Mouse (Mus musculus) lung, embryonic 15.5 days (tissue): ENCODE measurements around the gene Gna14. TPM values are rescaled to one million over a fixed set of nuclear protein-coding genes. Genes with fewer than 3 reads are reported as not detected.

Experiments
- ATAC-seq: fragments of 200-750 bp; cut with Nextera tagmentation; 2 replicates; pipeline ENCODE4 v1.8.0; 2017; ENCODE audit warnings: moderate number of reproducible peaks, borderline replicate concordance; ENCODE audit not compliant: low FRiP score, low TSS enrichment; ENCODE audit errors: extremely low read depth
- H3K27ac ChIP-seq: fragments of 300-500 bp; sonication (generic); 2 replicates; pipeline ENCODE4 v1.5.1; 2015; ENCODE audit warnings: moderate library complexity, mild to moderate bottlenecking, inconsistent platforms
- H3K27me3 ChIP-seq: fragments of 300-500 bp; sonication (generic); 2 replicates; pipeline ENCODE4 v1.6.1; 2015; ENCODE audit warnings: inconsistent platforms
- H3K36me3 ChIP-seq: fragments of 300-500 bp; sonication (generic); 2 replicates; pipeline ENCODE4 v1.6.1; 2015; ENCODE audit warnings: inconsistent platforms
- H3K4me1 ChIP-seq: fragments of 300-500 bp; sonication (generic); 2 replicates; pipeline ENCODE4 v1.6.1; 2015; ENCODE audit warnings: inconsistent platforms
- H3K4me2 ChIP-seq: fragments of 300-500 bp; sonication (generic); 2 replicates; pipeline ENCODE4 v1.6.1; 2015; ENCODE audit warnings: inconsistent platforms, mild to moderate bottlenecking, moderate library complexity
- H3K4me3 ChIP-seq: fragments of 300-500 bp; sonication (generic); 2 replicates; pipeline ENCODE4 v1.5.1; 2015; ENCODE audit warnings: mild to moderate bottlenecking, inconsistent platforms
- H3K9ac ChIP-seq: fragments of 300-500 bp; sonication (generic); 2 replicates; pipeline ENCODE4 v1.6.1; 2015; ENCODE audit warnings: inconsistent platforms
- H3K9me3 ChIP-seq: fragments of 300-500 bp; sonication (generic); 2 replicates; pipeline ENCODE4 v1.6.1; 2016; ENCODE audit warnings: inconsistent platforms
- WGBS: fragments of 180-500 bp; shearing (Covaris S2); methylation state at CpG from one replicate; pipeline ENCODE4 v1.1.7; 2015; 5-methylcytosine and 5-hydroxymethylcytosine counted together
- polyA plus RNA-seq: library from polyadenylated mRNA; unstranded; fragments of >200 nt; fragmentation: Nextera tagmentation; extraction: Ambion mirVana; gene quantifications from 2 replicates; pipeline ENCODE4 v1.2.1, GENCODE M21; 2015

Gna14 gene
- polyA plus RNA-seq, 1 experiment from 2014 or later, result 12.4 TPM

GRCm38 (mm10) chr19:16484671-16485070, 49.1 kb downstream of the Gna14 start:
- Histone ChIP-seq H3K27me3 (no peaks in the 10 kb centered on the region), H3K9me3 (no peaks in the 10 kb centered on the region), H3K36me3 (no peaks in the 10 kb centered on the region), H3K4me2 (no peak overlapping the region), H3K27ac (no peak overlapping the region), H3K9ac (no peak overlapping the region), H3K4me1 (no peaks in the 10 kb centered on the region), H3K4me3 (no peak overlapping the region)
- 63% methylated on average over 5 of the region's 5 CpGs for WGBS
- no peak for ATAC-seq

DNA sequence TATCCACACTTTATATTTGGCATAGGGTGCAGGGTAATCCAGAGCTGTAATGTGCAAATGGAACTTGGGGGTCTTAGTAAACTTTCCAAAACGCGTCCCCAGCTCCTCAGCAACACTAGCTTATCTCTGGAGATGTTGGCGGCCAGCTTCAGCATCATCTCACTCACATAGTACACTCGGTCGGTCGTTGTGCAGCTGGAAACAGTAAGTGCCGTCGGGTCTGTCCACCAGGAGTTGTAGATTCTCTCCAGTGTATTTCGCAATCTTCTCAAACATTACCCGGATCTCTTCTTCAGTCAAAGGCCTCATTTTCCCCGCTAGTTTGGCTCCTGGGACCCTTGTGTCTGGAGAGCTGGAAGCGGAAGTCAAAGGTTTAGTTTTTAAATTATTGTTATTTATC, 55.2 kb downstream of the Gna14 start:
- 28% methylated on average over 12 of the region's 12 CpGs for WGBS
- no peaks in the 10 kb centered on the region for H3K27me3 ChIP-seq
- peaks cover 18% of the 10 kb centered on the region for H3K4me1 ChIP-seq
- peak overlapping the region; percentile 68 for H3K27ac ChIP-seq
- H3K4me2 ChIP-seq, result no peak overlapping the region
- H3K9ac ChIP-seq, result no peak overlapping the region
- peak; percentile 84 for ATAC-seq
- H3K9me3 ChIP-seq, result no peaks in the 10 kb centered on the region
- no peaks in the 10 kb centered on the region for H3K36me3 ChIP-seq
- H3K4me3 ChIP-seq, result no peak overlapping the region

- Histone ChIP-seq H3K4me3 (no peak overlapping the region), H3K9me3 (no peaks in the 10 kb centered on the region), H3K27me3 (no peaks in the 10 kb centered on the region), H3K9ac (no peak overlapping the region), H3K27ac (peak overlapping the region; percentile 68), H3K4me1 (peaks cover 22% of the 10 kb centered on the region), H3K4me2 (no peak overlapping the region), H3K36me3 (no peaks in the 10 kb centered on the region)
- 42% methylated on average over 7 of the region's 7 CpGs for WGBS
- ATAC-seq, result no peak
These were observed 55.9 kb downstream of the Gna14 start for GRCm38 (mm10) chr19:16491497-16491896.

GRCm38 (mm10) chr19:16492453-16492852, 56.9 kb downstream of the Gna14 start:
- H3K4me1 ChIP-seq, result peaks cover 22% of the 10 kb centered on the region
- no peaks in the 10 kb centered on the region for H3K9me3 ChIP-seq
- 69% methylated on average over 1 of the region's 1 CpGs for WGBS
- no peak overlapping the region for H3K4me3 ChIP-seq
- H3K27ac ChIP-seq, result no peak overlapping the region
- no peaks in the 10 kb centered on the region for H3K36me3 ChIP-seq
- no peak overlapping the region for H3K9ac ChIP-seq
- no peaks in the 10 kb centered on the region for H3K27me3 ChIP-seq
- ATAC-seq, result no peak
- H3K4me2 ChIP-seq, result no peak overlapping the region

- Histone ChIP-seq H3K4me3 (no peak overlapping the region), H3K4me2 (no peak overlapping the region), H3K9ac (no peak overlapping the region), H3K27me3 (no peaks in the 10 kb centered on the region), H3K9me3 (no peaks in the 10 kb centered on the region), H3K4me1 (peaks cover 31% of the 10 kb centered on the region), H3K27ac (no peak overlapping the region), H3K36me3 (no peaks in the 10 kb centered on the region)
- 86% methylated on average over 10 of the region's 10 CpGs for WGBS
- no peak for ATAC-seq
These were observed 59.4 kb downstream of the Gna14 start for GRCm38 (mm10) chr19:16494816-16495516.

DNA sequence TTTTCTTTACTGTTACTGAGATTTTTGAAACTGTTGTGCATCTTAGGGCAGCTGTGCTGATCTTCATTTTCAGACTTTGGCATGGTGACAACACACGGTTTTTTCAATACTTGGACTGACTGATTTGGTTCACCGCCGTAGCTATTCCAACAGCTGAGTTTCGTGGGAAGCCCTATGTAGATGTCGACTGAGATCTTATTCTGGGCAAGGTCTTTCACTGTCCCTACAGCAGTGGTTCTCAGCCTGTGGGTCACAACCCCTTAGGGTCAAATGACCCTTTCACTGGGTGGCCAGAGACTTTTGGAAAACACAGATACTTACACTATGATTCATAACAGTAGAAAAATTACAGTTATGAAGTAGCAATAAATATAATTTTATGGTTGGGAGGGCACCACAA, 60.5 kb downstream of the Gna14 start:
- Histone ChIP-seq H3K4me3 (no peak overlapping the region), H3K9ac (no peak overlapping the region), H3K27ac (no peak overlapping the region), H3K9me3 (no peaks in the 10 kb centered on the region), H3K27me3 (no peaks in the 10 kb centered on the region), H3K4me2 (no peak overlapping the region), H3K4me1 (peaks cover 30% of the 10 kb centered on the region), H3K36me3 (no peaks in the 10 kb centered on the region)
- ATAC-seq, result no peak
- 54% methylated on average over 5 of the region's 5 CpGs for WGBS

GRCm38 (mm10) chr19:16502054-16502453, 66.5 kb downstream of the Gna14 start:
- Histone ChIP-seq H3K27me3 (no peaks in the 10 kb centered on the region), H3K27ac (peak overlapping the region; percentile 75), H3K9ac (no peak overlapping the region), H3K4me3 (no peak overlapping the region), H3K36me3 (no peaks in the 10 kb centered on the region), H3K9me3 (no peaks in the 10 kb centered on the region), H3K4me1 (peaks cover 28% of the 10 kb centered on the region), H3K4me2 (no peak overlapping the region)
- WGBS, result 22% methylated on average over 5 of the region's 5 CpGs
- ATAC-seq, result peak; percentile 67; the same call in 1 of the 2 replicates

- Histone ChIP-seq H3K27ac (no peak overlapping the region), H3K4me2 (no peak overlapping the region), H3K27me3 (no peaks in the 10 kb centered on the region), H3K9ac (no peak overlapping the region), H3K4me1 (peaks cover 16% of the 10 kb centered on the region; the same call in 1 of the 2 replicates), H3K4me3 (no peak overlapping the region), H3K36me3 (no peaks in the 10 kb centered on the region), H3K9me3 (no peaks in the 10 kb centered on the region)
- 79% methylated on average over 6 of the region's 6 CpGs for WGBS
- ATAC-seq, result no peak
These were observed 71.3 kb downstream of the Gna14 start for GRCm38 (mm10) chr19:16506711-16507364.

GRCm38 (mm10) chr19:16510343-16511080, 75.0 kb downstream of the Gna14 start:
- no peak overlapping the region for H3K9ac ChIP-seq
- H3K27ac ChIP-seq, result no peak overlapping the region; the same call in 1 of the 2 replicates
- no peaks in the 10 kb centered on the region for H3K27me3 ChIP-seq
- H3K9me3 ChIP-seq, result no peaks in the 10 kb centered on the region
- H3K4me1 ChIP-seq, result 0 out of 2 replicates have a peak, but pooled peaks cover 9% of the 10 kb centered on the region
- H3K4me2 ChIP-seq, result no peak overlapping the region
- ATAC-seq, result no peak
- no peak overlapping the region for H3K4me3 ChIP-seq
- WGBS, result 77% methylated on average over 10 of the region's 10 CpGs
- H3K36me3 ChIP-seq, result no peaks in the 10 kb centered on the region

DNA sequence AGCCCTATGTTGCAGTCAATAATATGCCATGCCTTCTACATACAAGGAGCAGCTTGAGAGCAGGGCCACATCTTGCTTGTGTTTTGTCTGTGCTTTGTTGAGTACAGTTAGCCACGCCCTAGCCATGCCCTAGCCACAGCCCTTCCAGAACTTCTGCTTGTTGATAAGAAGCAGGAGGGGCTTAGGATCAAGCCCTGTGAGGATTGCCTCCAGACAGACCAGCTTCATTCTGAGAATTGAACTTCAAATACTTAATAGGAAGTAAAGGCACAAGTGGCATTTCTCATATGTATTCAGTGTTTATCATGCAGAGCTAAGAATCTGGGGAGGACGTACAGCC, 75.5 kb downstream of the Gna14 start:
- Histone ChIP-seq H3K27ac (no peak overlapping the region), H3K4me3 (no peak overlapping the region), H3K9ac (no peak overlapping the region), H3K27me3 (no peaks in the 10 kb centered on the region), H3K36me3 (no peaks in the 10 kb centered on the region), H3K4me2 (no peak overlapping the region), H3K4me1 (0 out of 2 replicates have a peak, but pooled peaks cover 9% of the 10 kb centered on the region), H3K9me3 (no peaks in the 10 kb centered on the region)
- ATAC-seq, result no peak
- WGBS, result 58% methylated on average over 2 of the region's 2 CpGs

- H3K4me2 ChIP-seq, result no peak overlapping the region
- H3K27ac ChIP-seq, result no peak overlapping the region
- H3K4me1 ChIP-seq, result 0 out of 2 replicates have a peak, but pooled peaks cover 9% of the 10 kb centered on the region
- WGBS, result 66% methylated on average over 4 of the region's 4 CpGs
- H3K27me3 ChIP-seq, result no peaks in the 10 kb centered on the region
- H3K36me3 ChIP-seq, result no peaks in the 10 kb centered on the region
- no peak overlapping the region for H3K4me3 ChIP-seq
- H3K9me3 ChIP-seq, result no peaks in the 10 kb centered on the region
- H3K9ac ChIP-seq, result no peak overlapping the region
- no peak for ATAC-seq
These were observed 78.6 kb downstream of the Gna14 start for GRCm38 (mm10) chr19:16514201-16514600.

GRCm38 (mm10) chr19:16518569-16518968, 83.0 kb downstream of the Gna14 start:
- H3K9ac ChIP-seq, result no peak overlapping the region
- 42% methylated on average over 3 of the region's 3 CpGs for WGBS
- no peak for ATAC-seq
- H3K36me3 ChIP-seq, result no peaks in the 10 kb centered on the region
- no peak overlapping the region for H3K4me3 ChIP-seq
- no peaks in the 10 kb centered on the region for H3K4me1 ChIP-seq
- H3K4me2 ChIP-seq, result no peak overlapping the region
- no peak overlapping the region for H3K27ac ChIP-seq
- no peaks in the 10 kb centered on the region for H3K9me3 ChIP-seq
- H3K27me3 ChIP-seq, result no peaks in the 10 kb centered on the region
